Mouse (Mus musculus): Measurements from ENCODE around the gene Cdk5rap3. TPM values are rescaled to one million over a fixed set of nuclear protein-coding genes. Genes with fewer than 3 reads are reported as not detected.

Cdk5rap3 gene
- polyA plus RNA-seq, 1 experiment from 2014 or later = 87.8 TPM

DNA sequence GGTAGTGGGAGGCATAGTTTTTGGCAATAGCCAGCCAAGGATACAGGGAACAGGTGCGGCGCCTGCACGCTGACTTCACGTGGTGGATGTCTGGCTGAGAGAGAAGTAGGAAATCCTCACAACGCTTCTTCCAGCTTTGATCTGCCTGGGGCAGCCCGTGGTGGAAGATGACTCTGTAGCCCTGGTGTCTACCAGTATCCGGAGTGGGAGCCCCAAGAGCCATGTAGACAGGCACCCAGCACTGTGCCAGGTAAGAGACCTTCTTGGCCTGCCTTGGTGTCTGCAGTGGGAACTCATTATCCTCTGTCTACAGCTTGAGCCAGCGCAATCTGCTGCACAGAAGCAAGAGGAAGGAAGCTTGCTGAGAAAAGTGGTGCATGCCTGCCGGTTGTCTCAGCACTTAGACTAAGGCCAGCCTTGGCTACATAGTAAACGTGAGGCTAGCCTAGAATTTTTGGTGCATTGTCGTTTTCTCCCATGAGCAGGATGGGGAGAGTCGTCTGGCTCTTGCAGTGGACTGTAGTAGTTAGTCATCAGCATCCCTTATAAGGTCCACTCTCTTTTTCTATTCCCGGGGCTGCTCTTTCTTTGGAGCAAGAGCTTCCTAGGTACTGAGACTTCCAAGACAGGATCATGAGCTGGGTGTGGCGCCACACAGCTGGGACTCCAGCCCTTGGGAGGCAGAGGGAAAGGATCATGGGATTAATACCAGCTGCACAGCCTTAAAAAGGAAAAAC lies 28.7 kb upstream of the Cdk5rap3 start:
- peak overlapping the region; percentile 86 for H3K4me2 ChIP-seq
- WGBS = 86% methylated on average over 14 of the region's 14 CpGs
- H3K4me1 ChIP-seq (replicated peaks) = peaks cover 22% of the 10 kb centered on the region
- H3K9ac ChIP-seq (replicated peaks) = no peak overlapping the region
- no peak overlapping the region for H3K27ac ChIP-seq
- ATAC-seq (ENCODE audit: insufficient number of reproducible peaks, insufficient read depth, low FRiP score, low TSS enrichment, low read depth) = no peak
- no peaks in the 10 kb centered on the region for H3K9me3 ChIP-seq
- peak overlapping the region; percentile 53; the same call in 1 of the 2 replicates for H3K4me3 ChIP-seq (replicated peaks)
- peaks cover 5% of the 10 kb centered on the region; the same call in 1 of the 2 replicates for H3K36me3 ChIP-seq
- peaks cover 4% of the 10 kb centered on the region; the same call in 1 of the 2 replicates for H3K27me3 ChIP-seq

DNA sequence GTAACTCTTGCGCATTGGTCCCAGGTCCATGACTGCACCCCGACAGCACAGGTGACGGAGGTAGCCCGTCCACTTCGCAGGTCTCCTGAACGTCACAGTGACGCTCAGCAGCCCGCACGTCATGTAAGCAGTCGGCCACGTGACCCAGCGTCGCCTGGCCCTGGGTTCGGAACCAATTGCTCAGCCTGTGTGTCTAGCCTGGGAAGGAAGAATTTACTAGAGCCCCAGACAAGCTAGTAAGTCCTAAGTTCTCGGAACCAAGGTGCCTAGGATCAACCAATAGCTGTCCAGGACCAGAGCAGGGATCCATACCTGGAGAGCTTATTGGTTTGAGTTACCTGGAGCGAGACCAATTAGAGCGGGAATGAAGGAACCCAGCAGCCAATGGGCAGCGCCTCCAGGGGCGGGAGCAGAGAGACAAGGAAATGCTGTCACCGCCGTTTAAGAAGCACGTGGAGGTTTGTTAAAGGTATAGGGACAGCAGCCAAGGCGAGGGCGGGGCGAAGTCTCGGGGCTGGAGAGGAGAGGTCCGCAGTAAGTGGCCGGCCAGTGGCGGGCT lies 27.5 kb upstream of the Cdk5rap3 start, which contains the start of gene Pnpo:
TSS of gene Pnpo (minus strand) at position 241 of the 559 bp plus-strand sequence.
- Histone ChIP-seq H3K4me3 (replicated peaks) (peak within 1 kb of the TSS; percentile 53), H3K36me3 (no peaks in the 10 kb centered on the region), H3K4me2 (peak within 1 kb of the TSS; percentile 86), H3K27ac (no peak within 1 kb of the TSS), H3K9me3 (no peaks in the 10 kb centered on the region), H3K4me1 (replicated peaks) (peaks cover 22% of the 10 kb centered on the region), H3K27me3 (peaks cover 4% of the 10 kb centered on the region; the same call in 1 of the 2 replicates), H3K9ac (replicated peaks) (peak within 1 kb of the TSS; percentile 56)
- WGBS = under 1% methylated on average over 29 of the region's 29 CpGs
- peak; percentile 97 for ATAC-seq (ENCODE audit: insufficient number of reproducible peaks, insufficient read depth, low FRiP score, low TSS enrichment, low read depth)

DNA sequence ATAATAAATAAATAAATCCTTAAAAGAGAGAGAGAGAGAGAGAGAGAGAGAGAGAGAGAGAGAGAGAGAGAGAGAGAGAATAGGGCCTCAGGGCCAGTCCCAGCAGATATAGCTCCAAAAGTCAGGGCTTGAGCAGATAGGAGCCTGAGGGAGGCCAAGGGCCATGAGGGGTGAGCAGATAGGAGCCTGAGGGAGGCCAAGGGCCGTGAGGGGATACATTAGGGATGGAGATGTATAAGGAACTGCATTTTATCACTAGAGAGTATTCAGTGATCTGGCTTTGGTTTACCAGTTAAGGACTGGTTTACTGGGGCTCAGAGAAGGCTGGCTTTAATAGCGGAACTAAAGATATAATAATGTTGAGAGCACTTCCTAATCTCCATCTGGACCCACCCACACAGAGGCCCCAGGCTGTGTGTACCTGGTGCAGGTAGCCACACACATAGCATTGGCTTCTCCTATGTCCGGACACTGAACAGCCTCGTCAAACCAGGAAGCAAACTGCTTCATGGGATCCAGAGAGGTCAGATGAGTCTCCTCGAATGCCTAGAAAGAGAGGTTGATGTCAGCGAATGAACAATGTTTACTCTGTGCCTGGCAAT lies 25.8 kb upstream of the Cdk5rap3 start:
- Histone ChIP-seq H3K9me3 (no peaks in the 10 kb centered on the region), H3K27me3 (peaks cover 4% of the 10 kb centered on the region; the same call in 1 of the 2 replicates), H3K9ac (replicated peaks) (no peak overlapping the region), H3K4me1 (replicated peaks) (peaks cover 22% of the 10 kb centered on the region), H3K27ac (no peak overlapping the region), H3K4me2 (no peak overlapping the region), H3K4me3 (replicated peaks) (no peak overlapping the region), H3K36me3 (no peaks in the 10 kb centered on the region)
- 77% methylated on average over 6 of the region's 6 CpGs for WGBS
- no peak for ATAC-seq (ENCODE audit: insufficient number of reproducible peaks, insufficient read depth, low FRiP score, low TSS enrichment, low read depth)

DNA sequence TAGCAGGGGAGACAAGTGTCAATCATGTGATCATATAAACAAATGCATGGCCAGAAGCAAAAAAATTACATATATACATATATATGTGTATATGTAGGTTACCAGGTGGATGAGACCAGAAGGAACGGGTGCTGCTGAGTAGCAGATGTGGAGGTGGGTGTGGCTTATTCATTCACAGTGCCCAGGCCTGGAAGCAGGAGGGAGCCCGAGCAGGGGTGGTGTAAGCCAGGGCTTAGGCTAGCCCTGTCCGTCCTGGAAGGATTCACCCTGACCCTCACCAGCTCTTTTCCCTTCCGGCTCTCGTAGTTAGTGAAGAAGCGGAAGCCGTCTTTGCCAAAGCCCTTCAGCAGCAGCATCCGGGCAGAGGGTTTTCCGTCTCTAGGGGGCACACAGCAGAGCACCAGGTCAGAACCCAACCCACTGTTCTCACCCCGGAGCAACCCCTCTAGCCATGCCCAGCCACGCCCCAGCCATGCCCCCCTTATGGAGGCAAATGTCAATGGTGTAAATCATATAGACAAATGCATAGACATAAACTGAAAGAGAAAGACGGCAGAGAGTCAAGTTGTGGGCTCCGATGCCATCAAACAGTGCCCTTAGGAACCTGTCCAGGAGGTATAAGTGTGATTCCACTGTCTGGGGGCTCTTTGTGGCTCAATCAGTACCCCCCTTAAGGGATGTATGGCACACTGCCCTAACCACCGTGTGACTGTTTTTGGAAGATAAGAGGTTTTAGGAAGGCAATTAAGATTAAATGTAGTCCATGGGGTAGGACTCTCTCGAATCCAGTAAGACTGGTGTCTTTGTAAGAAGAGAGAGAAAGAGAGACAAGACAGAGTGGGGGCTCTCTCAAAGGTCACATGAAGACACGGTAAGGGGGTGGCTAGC lies 24.5 kb upstream of the Cdk5rap3 start:
- H3K9me3 ChIP-seq = no peaks in the 10 kb centered on the region
- no peak overlapping the region for H3K4me3 ChIP-seq (replicated peaks)
- no peak for ATAC-seq (ENCODE audit: insufficient number of reproducible peaks, insufficient read depth, low FRiP score, low TSS enrichment, low read depth)
- no peak overlapping the region for H3K4me2 ChIP-seq
- no peak overlapping the region for H3K27ac ChIP-seq
- H3K36me3 ChIP-seq = no peaks in the 10 kb centered on the region
- H3K27me3 ChIP-seq = peaks cover 4% of the 10 kb centered on the region; the same call in 1 of the 2 replicates
- 77% methylated on average over 16 of the region's 16 CpGs for WGBS
- no peak overlapping the region for H3K9ac ChIP-seq (replicated peaks)
- H3K4me1 ChIP-seq (replicated peaks) = peaks cover 13% of the 10 kb centered on the region

DNA sequence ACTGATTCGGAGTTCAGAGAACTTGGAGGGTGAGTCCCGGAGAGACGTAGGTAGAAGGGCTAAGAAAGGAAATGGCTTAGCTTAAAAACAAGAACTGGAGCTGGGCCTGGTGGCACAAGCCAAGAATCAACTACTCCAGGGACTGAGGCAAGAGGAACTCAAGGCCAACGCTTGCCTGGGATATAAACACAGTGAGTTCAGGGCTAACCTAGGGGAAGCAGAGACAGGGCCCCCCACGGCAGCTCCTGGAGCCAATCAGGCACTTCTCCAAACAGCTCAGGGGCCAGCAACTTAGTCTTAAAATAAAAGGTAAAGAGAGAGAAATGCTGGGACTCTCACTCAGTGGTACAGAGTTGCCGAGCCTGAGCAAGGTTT lies 22.1 kb upstream of the Cdk5rap3 start:
- Histone ChIP-seq H3K27me3 (peaks cover 1% of the 10 kb centered on the region; the same call in 1 of the 2 replicates), H3K9me3 (no peaks in the 10 kb centered on the region), H3K4me1 (replicated peaks) (peaks cover 2% of the 10 kb centered on the region; the same call in 1 of the 2 replicates), H3K27ac (no peak overlapping the region), H3K9ac (replicated peaks) (no peak overlapping the region), H3K4me2 (no peak overlapping the region), H3K4me3 (replicated peaks) (no peak overlapping the region), H3K36me3 (no peaks in the 10 kb centered on the region)
- ATAC-seq (ENCODE audit: insufficient number of reproducible peaks, insufficient read depth, low FRiP score, low TSS enrichment, low read depth) = no peak
- 85% methylated on average over 6 of the region's 6 CpGs for WGBS

DNA sequence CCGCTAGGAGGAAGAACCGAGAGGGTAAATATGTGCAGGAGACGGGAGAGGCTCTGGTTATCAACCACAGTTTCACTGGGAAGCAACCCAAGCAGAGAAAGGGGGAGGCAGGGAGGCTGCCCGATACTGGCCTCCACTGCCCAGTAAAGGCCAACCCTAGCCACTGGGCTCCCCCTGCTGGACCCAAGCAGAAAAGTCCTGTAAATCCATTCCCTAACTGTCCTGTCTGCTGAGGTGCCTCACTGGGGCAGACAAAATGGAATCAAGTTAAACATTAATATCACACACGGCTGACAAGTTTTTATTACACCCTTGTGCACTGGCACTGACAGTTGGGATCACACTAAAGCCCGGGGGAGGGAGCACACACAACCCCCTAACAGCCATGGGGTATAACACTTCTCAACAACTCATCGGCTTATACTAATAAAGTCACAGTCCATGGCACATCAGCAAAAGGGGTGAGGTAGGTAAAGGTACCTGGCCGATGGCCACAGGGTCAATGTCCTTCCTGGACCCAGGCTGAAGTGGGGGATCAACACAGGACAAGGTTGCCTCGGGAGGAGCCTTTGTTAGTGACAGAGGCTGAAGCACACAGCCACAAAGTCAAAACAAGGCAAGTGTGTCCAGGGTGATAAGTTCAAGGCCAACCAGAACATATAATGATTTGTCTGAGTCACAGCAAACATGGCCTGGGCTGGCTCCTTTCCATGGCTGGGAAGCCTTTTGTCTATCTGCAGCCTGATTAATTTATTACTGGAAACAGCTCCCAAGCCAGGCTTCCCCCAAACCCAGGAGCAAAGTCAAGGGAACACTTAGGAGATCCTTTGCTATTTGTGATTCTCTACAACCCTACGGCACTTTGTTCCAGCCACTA lies 21.5 kb upstream of the Cdk5rap3 start:
- Histone ChIP-seq H3K27ac (no peak overlapping the region), H3K4me1 (replicated peaks) (no peaks in the 10 kb centered on the region), H3K4me2 (no peak overlapping the region), H3K9me3 (no peaks in the 10 kb centered on the region), H3K36me3 (no peaks in the 10 kb centered on the region), H3K4me3 (replicated peaks) (no peak overlapping the region), H3K9ac (replicated peaks) (no peak overlapping the region), H3K27me3 (peaks cover 3% of the 10 kb centered on the region; the same call in 1 of the 2 replicates)
- no peak for ATAC-seq (ENCODE audit: insufficient number of reproducible peaks, insufficient read depth, low FRiP score, low TSS enrichment, low read depth)
- 53% methylated on average over 10 of the region's 10 CpGs for WGBS

DNA sequence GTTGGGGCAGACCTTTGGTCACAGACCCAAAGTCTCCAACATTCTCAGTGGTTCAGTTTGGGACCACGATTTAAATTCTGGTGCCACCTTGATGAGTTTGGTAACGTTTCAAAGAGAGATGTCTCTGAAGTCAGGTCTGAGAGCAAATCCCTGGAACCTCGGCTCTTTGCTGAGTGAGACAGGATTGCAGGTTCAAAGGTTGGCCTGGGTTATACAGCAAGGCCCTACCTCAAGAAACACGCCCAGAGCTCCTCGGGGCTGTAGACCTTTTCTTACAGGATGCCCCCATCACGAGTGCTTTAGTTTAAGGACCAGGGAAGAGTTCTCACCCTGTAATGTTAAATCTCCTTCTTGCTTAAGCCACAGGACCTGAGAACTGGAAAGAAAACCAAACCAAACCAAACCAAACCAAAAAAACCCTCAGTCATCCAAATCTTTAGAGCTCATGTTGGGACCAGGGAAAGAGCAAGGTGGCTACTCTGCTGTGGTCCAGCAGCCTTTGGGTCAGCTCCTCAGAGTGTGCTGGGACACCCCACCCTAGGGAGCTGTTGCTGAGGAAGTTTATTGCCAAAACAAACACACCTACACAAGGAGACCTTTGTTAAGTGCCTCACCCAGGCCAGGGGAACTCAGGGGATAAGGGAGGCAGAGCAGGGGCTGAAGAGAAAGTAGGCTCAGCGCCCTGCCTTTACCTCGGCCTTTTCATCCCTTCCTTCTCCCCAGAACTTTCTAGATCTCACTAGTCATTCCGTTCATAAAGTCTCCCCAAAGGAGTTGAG lies 19.8 kb upstream of the Cdk5rap3 start:
- H3K36me3 ChIP-seq = no peaks in the 10 kb centered on the region
- WGBS = 84% methylated on average over 9 of the region's 9 CpGs
- H3K27ac ChIP-seq = no peak overlapping the region
- ATAC-seq (ENCODE audit: insufficient number of reproducible peaks, insufficient read depth, low FRiP score, low TSS enrichment, low read depth) = no peak
- H3K4me3 ChIP-seq (replicated peaks) = no peak overlapping the region
- no peaks in the 10 kb centered on the region; the same call in 1 of the 2 replicates for H3K4me1 ChIP-seq (replicated peaks)
- no peak overlapping the region for H3K9ac ChIP-seq (replicated peaks)
- peaks cover 10% of the 10 kb centered on the region for H3K27me3 ChIP-seq
- H3K9me3 ChIP-seq = no peaks in the 10 kb centered on the region
- H3K4me2 ChIP-seq = no peak overlapping the region

DNA sequence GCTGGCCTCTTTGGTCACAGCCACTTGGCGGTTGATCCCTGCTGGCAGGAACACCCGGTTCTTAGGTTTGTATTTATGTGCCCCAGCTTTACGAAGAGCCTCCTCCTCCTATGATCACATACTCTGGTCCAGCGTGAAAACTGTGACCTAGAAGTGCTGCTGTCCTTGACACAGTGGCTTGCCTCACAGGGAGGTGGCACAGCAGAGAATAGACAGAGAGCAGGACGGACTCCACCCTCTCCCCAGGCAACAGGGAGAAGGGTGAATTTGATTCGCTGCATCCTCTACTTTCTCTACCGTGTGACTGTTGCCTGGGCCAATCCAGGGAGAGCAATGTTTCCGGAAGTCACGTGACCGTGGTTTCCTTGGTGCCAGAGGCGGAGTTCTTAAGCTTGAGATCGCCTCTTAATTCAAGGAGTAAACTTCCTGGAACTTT lies 18.6 kb upstream of the Cdk5rap3 start:
- peaks cover 18% of the 10 kb centered on the region for H3K27me3 ChIP-seq
- no peaks in the 10 kb centered on the region for H3K9me3 ChIP-seq
- H3K4me3 ChIP-seq (replicated peaks) = peak overlapping the region; percentile 7; the same call in 1 of the 2 replicates
- 24% methylated on average over 12 of the region's 12 CpGs for WGBS
- H3K36me3 ChIP-seq = no peaks in the 10 kb centered on the region
- H3K4me1 ChIP-seq (replicated peaks) = no peaks in the 10 kb centered on the region; the same call in 1 of the 2 replicates
- H3K9ac ChIP-seq (replicated peaks) = no peak overlapping the region
- H3K27ac ChIP-seq = peak overlapping the region; percentile 41; the same call in 1 of the 2 replicates
- ATAC-seq (ENCODE audit: insufficient number of reproducible peaks, insufficient read depth, low FRiP score, low TSS enrichment, low read depth) = peak; percentile 80; the same call in 1 of the 2 replicates
- H3K4me2 ChIP-seq = peak overlapping the region; percentile 34

DNA sequence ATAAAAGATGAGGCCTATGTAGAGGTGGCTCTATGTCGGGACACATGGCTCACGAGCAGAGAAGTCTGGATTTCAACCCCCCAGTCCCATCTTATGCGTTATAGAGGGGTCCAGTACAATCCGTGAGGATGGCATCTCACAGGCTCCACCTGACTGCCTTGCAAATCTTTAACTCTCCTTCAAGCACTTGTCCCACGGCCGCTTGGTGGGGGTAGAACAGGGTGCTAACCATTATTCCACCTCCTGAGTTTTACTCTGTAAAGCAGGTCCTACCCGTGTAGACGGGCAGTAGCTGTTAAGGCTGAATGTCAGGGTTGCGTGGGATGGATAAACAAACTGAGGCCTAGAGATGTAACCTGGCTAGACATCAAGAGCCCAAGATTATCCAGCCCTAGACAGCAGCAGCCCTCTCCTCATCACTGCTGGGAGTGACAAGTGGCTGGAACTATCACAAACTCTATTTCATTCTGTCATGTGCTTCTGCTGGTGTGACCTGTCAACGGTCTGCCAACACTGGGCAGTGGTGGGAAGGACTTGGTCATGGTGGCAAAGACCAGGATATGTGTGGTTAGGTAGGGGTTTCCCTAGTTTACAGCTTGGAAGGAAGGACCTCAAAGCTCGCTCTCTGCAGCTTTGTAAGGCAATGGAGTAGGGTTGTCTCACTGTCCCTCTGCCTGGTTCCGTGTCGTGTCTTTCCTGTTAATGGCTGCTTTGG lies 17.4 kb upstream of the Cdk5rap3 start:
- ATAC-seq (ENCODE audit: insufficient number of reproducible peaks, insufficient read depth, low FRiP score, low TSS enrichment, low read depth) = no peak
- Histone ChIP-seq H3K4me3 (replicated peaks) (no peak overlapping the region), H3K27ac (no peak overlapping the region), H3K36me3 (no peaks in the 10 kb centered on the region), H3K9me3 (no peaks in the 10 kb centered on the region), H3K4me1 (replicated peaks) (no peaks in the 10 kb centered on the region; the same call in 1 of the 2 replicates), H3K27me3 (peaks cover 30% of the 10 kb centered on the region), H3K4me2 (no peak overlapping the region), H3K9ac (replicated peaks) (no peak overlapping the region)
- 91% methylated on average over 13 of the region's 13 CpGs for WGBS

All from limb, embryonic 12.5 days (tissue).